Mouse (Mus musculus) midbrain, embryonic 11.5 days (tissue): ENCODE results near the gene Nfatc3. TPM values are rescaled to one million over a fixed set of nuclear protein-coding genes. Genes with fewer than 3 reads are reported as not detected.

Source experiments
- ATAC-seq: fragments of 200-750 bp; cut with Nextera tagmentation; 2 replicates; pipeline ENCODE4 v1.8.0; 2017; ENCODE audit warnings: moderate TSS enrichment, moderate library complexity; ENCODE audit not compliant: low FRiP score
- DNase-seq: peaks from one replicate; pipeline ENCODE4 v3.0.0; 2015; ENCODE audit warnings: low spot score; ENCODE audit errors: missing footprints
- H3K27ac ChIP-seq: fragments of 300-500 bp; sonication (generic); 2 replicates; pipeline ENCODE4 v1.5.1; 2014; ENCODE audit warnings: low read depth, low read length
- H3K27me3 ChIP-seq: fragments of 300-500 bp; sonication (generic); 2 replicates; pipeline ENCODE4 v1.6.1; 2014; ENCODE audit warnings: mild to moderate bottlenecking, low read length, moderate library complexity, mixed read lengths; ENCODE audit not compliant: control insufficient read depth, insufficient read depth
- H3K36me3 ChIP-seq: fragments of 300-500 bp; sonication (generic); 2 replicates; pipeline ENCODE4 v1.6.1; 2014; ENCODE audit warnings: mild to moderate bottlenecking, low read length, moderate library complexity, mixed read lengths; ENCODE audit not compliant: control insufficient read depth, insufficient read depth
- H3K4me1 ChIP-seq: fragments of 300-500 bp; sonication (generic); 2 replicates; pipeline ENCODE4 v1.6.1; 2014; ENCODE audit warnings: low read length; ENCODE audit not compliant: control insufficient read depth, insufficient read depth
- H3K4me2 ChIP-seq: fragments of 300-500 bp; sonication (generic); 2 replicates; pipeline ENCODE4 v1.6.1; 2014; ENCODE audit warnings: mild to moderate bottlenecking, moderate library complexity
- H3K4me3 ChIP-seq: fragments of 300-500 bp; sonication (generic); 2 replicates; pipeline ENCODE4 v1.5.1; 2014; ENCODE audit warnings: low read depth, low read length
- H3K9ac ChIP-seq: fragments of 300-500 bp; sonication (generic); 2 replicates; pipeline ENCODE4 v1.6.1; 2014; ENCODE audit warnings: low read length
- H3K9me3 ChIP-seq: fragments of 300-500 bp; sonication (generic); 2 replicates; pipeline ENCODE4 v1.6.1; 2016; ENCODE audit warnings: low read length; ENCODE audit not compliant: control insufficient read depth
- WGBS: fragments of 180-500 bp; shearing (Covaris S2); extraction: QIAGEN DNeasy Blood & Tissue Kit; methylation state at CpG from one replicate; pipeline ENCODE4 v1.1.7; 2014; 5-methylcytosine and 5-hydroxymethylcytosine counted together
- polyA plus RNA-seq: library from polyadenylated mRNA; unstranded; fragments of >200 nt; fragmentation: Nextera tagmentation; extraction: Ambion mirVana; gene quantifications from 2 replicates; pipeline ENCODE4 v1.2.1, GENCODE M21; 2014

Nfatc3 gene
- polyA plus RNA-seq, 1 experiment from 2014 or later, result 3.9 TPM

DNA sequence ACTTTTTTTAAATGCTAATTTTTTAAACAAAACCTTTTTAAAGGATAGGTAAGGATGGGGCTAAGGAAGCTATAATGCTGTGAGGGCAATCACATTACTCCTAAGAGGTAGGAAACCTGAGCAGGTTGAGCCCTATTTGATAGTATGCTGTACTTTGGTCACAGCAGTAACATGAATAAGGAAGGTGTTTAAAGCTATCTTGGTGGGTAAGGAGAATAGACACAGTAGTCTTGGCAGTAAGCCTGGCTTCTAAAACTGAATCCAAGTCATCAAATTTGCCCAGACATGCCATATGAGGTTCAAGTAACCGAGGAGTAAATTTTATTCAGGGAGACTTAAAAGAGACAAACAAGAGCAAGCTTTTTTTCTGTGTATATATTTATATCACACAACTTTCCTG, 10.9 kb downstream of the Nfatc3 start:
- no peak overlapping the region for H3K27ac ChIP-seq
- ATAC-seq, result no peak
- WGBS, result 81% methylated on average over 1 of the region's 1 CpGs

DNA sequence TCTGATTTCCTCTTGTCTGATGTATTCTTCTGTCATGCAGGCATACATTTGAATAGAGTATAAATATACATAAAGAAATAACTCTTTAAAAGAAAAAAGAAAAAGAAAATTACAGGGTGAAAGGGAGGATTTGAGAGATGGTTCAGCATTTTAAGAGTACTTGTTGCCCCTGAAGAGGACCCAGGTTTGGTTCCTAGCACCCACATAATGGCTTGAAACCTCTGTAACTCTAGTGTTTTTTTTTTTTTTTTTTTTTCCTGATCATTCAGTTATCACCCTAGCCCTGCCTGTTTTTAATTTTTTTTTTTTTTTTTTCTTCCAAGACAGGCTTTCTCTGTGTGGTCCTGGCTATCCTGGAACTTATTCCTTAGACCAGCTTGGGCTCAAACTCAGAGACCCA, 13.5 kb downstream of the Nfatc3 start:
- H3K4me1 ChIP-seq, result no peaks in the 10 kb centered on the region
- ATAC-seq (no peak), DNase-seq (peak; percentile 56)
- no peak overlapping the region for H3K27ac ChIP-seq
- H3K27me3 ChIP-seq, result no peaks in the 10 kb centered on the region
- H3K4me3 ChIP-seq, result no peak overlapping the region
- H3K36me3 ChIP-seq, result no peaks in the 10 kb centered on the region
- no peaks in the 10 kb centered on the region for H3K9me3 ChIP-seq
- H3K9ac ChIP-seq, result no peak overlapping the region
- no peak overlapping the region for H3K4me2 ChIP-seq

More for the DNA sequence above, 10.9 kb downstream of the Nfatc3 start:
- H3K27me3 ChIP-seq, result no peaks in the 10 kb centered on the region
- no peak for DNase-seq
- H3K36me3 ChIP-seq, result no peaks in the 10 kb centered on the region
- H3K4me2 ChIP-seq, result no peak overlapping the region
- H3K4me1 ChIP-seq, result no peaks in the 10 kb centered on the region
- no peak overlapping the region for H3K9ac ChIP-seq
- H3K4me3 ChIP-seq, result no peak overlapping the region
- H3K9me3 ChIP-seq, result no peaks in the 10 kb centered on the region

DNA sequence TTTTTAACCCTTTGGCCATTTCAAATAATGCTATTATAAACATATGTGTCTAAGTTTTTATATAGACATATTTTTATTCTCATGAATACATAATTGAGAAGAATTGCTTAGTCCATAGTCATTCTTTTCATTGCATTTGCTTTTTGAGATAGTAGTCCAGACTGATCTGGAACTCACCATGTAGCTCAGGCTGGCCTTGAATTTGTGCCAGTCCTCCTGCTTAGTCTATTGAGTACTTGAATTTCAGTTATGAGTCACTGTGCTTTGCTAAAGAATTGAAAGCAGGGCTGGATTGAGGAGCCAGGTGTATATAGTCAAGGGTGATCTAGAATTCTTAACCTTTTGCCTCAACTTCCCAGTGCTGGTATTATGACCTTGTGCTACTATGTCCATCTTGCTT, 15.6 kb downstream of the Nfatc3 start:
- Histone ChIP-seq H3K4me3 (no peak overlapping the region), H3K27ac (no peak overlapping the region), H3K9me3 (no peaks in the 10 kb centered on the region; the same call in 1 of the 2 replicates), H3K4me1 (no peaks in the 10 kb centered on the region), H3K27me3 (no peaks in the 10 kb centered on the region), H3K36me3 (peaks cover 4% of the 10 kb centered on the region; the same call in 1 of the 2 replicates), H3K9ac (no peak overlapping the region), H3K4me2 (no peak overlapping the region)
- ATAC-seq (no peak), DNase-seq (no peak)

DNA sequence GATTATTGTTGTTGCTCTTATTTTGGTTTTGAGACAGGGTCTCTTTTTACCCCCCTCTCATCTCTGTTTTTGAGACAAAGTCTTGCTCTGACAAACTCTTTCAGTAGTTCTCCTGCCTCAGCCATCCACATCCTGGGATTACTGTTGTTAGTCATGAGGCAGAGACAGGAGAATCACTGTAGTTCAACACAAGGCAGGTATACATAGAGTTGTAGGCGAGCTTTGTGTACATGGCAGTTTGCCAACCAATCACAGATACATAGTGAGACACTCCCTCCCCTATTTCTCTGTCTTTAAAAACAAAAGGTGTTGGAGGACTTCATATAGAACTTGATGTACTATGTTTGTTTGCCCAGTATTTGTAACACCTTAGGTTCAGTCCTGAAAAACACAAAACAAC, 16.0 kb downstream of the Nfatc3 start:
- Histone ChIP-seq H3K4me2 (no peak overlapping the region), H3K4me3 (no peak overlapping the region), H3K4me1 (no peaks in the 10 kb centered on the region), H3K27ac (no peak overlapping the region), H3K9ac (no peak overlapping the region), H3K27me3 (no peaks in the 10 kb centered on the region), H3K36me3 (peaks cover 4% of the 10 kb centered on the region), H3K9me3 (no peaks in the 10 kb centered on the region; the same call in 1 of the 2 replicates)
- 93% methylated on average over 1 of the region's 1 CpGs for WGBS
- ATAC-seq (no peak), DNase-seq (peak; percentile 6)

DNA sequence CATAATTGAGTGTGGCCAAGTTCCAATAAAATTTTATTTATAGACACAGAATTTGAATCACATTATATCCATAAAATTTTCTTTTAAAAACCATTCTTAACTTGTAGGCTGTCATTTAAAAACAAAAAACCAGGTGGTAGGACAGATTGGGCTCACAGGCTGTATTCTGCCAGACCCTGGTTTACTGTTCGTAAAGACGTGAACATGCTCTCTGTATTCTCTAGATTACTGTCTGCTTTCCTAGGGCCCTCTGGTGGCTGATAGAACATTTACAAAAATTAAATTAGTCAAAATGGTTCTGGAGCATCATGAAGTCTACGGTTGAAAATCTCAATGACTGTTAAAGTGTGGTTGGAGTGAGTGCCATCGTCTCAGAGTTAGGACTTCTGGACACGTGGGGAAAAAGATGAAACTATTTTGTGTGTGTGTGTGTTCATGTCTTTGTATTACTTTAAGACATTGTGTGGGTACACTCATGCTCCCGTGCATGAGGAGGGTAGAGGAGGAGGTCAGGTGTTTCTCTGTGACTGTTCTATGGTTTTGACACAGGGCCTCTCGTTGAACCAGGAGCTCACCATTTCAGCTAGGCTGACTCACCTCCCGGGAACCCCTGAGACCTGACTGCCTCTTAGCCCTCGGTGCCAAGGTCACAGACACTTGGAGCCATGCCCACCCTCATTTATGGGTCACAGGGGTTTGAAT, 16.7 kb downstream of the Nfatc3 start:
- Histone ChIP-seq H3K4me2 (no peak overlapping the region), H3K9me3 (no peaks in the 10 kb centered on the region; the same call in 1 of the 2 replicates), H3K27me3 (no peaks in the 10 kb centered on the region), H3K9ac (no peak overlapping the region), H3K36me3 (peaks cover 4% of the 10 kb centered on the region), H3K27ac (no peak overlapping the region), H3K4me1 (no peaks in the 10 kb centered on the region), H3K4me3 (no peak overlapping the region)
- peak; percentile 75 for DNase-seq
- ATAC-seq, result no peak
- 93% methylated on average over 9 of the region's 9 CpGs for WGBS

DNA sequence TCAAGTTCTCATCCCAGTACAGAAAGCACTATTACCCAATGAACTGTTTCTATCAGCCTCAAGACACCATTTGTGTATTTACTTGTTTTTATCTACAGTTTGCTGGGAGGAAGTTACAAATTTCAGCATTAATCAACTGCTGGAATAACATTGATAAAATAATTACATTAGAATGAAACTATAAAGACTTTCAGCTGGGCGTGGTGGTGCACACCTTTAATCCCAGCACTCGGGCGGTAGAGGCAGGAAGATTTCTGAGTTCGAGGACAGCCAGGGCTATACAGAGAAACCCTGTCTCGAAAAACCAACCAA, 17.2 kb downstream of the Nfatc3 start:
- H3K4me2 ChIP-seq, result no peak overlapping the region
- H3K36me3 ChIP-seq, result peaks cover 4% of the 10 kb centered on the region
- no peak overlapping the region for H3K27ac ChIP-seq
- no peaks in the 10 kb centered on the region for H3K4me1 ChIP-seq
- no peak overlapping the region for H3K4me3 ChIP-seq
- no peaks in the 10 kb centered on the region for H3K27me3 ChIP-seq
- ATAC-seq (no peak), DNase-seq (peak; percentile 19)
- H3K9ac ChIP-seq, result no peak overlapping the region
- WGBS, result 97% methylated on average over 5 of the region's 5 CpGs
- H3K9me3 ChIP-seq, result no peaks in the 10 kb centered on the region; the same call in 1 of the 2 replicates

DNA sequence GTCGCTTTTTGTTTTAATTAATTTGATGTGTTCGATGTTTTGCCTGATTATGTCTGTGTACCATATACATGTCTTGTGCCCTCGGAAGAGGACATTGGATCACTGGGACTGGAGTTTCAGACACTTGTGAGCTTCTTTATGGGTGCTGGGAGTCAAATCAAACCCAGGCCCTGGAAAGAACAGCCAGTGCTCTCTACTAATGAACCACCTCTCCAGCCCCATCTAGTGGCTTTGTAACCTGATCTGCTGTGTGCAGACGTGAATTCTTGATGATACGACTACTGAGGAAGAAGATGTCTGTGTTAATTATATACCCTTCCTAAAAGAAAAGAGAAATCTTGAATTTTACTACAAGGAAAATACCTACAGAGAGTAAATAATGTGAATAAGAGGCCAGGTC, 18.0 kb downstream of the Nfatc3 start:
- no peaks in the 10 kb centered on the region for H3K4me1 ChIP-seq
- peaks cover 4% of the 10 kb centered on the region for H3K36me3 ChIP-seq
- DNase-seq (peak; percentile 82), ATAC-seq (no peak)
- no peak overlapping the region for H3K4me3 ChIP-seq
- WGBS, result 83% methylated on average over 5 of the region's 5 CpGs
- H3K9me3 ChIP-seq, result no peaks in the 10 kb centered on the region; the same call in 1 of the 2 replicates
- H3K27ac ChIP-seq, result no peak overlapping the region
- H3K9ac ChIP-seq, result no peak overlapping the region
- H3K27me3 ChIP-seq, result no peaks in the 10 kb centered on the region
- no peak overlapping the region for H3K4me2 ChIP-seq

DNA sequence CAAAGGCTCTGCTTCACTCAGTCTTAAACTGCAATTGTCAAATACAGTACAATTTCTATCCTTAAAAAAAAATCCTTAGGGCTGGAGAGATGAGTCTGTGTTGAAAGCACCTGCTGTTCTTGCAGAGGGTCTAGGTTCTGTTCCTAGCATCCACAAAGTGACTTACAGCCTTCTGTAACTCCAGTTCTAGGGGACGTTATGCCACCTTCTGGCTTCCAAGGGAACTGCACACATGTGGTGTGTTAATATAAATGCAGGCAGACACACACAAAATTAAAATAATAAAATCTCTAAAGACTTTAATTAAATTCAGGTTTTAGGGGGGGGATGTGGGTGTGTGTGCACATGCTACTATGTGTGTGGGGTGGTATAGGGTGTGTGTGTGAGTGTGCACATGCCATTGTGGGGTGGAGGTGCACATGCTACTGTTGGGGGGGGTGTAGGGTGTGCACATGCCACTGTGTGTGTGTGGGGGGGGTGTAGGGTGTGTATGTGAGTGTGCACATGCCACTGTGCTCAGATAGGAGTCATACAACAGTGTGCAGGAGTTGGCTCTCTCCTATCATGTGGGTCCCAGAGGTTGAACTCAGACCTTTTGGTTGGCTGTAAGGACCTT, 18.9 kb downstream of the Nfatc3 start:
- ATAC-seq, result no peak
- no peak overlapping the region for H3K4me2 ChIP-seq
- 91% methylated on average over 1 of the region's 1 CpGs for WGBS
- no peaks in the 10 kb centered on the region; the same call in 1 of the 2 replicates for H3K9me3 ChIP-seq
- no peaks in the 10 kb centered on the region for H3K27me3 ChIP-seq
- no peak overlapping the region for H3K27ac ChIP-seq
- H3K4me3 ChIP-seq, result no peak overlapping the region
- no peak overlapping the region for H3K9ac ChIP-seq
- no peaks in the 10 kb centered on the region for H3K4me1 ChIP-seq
- DNase-seq, result peak; percentile 49
- H3K36me3 ChIP-seq, result peaks cover 4% of the 10 kb centered on the region

DNA sequence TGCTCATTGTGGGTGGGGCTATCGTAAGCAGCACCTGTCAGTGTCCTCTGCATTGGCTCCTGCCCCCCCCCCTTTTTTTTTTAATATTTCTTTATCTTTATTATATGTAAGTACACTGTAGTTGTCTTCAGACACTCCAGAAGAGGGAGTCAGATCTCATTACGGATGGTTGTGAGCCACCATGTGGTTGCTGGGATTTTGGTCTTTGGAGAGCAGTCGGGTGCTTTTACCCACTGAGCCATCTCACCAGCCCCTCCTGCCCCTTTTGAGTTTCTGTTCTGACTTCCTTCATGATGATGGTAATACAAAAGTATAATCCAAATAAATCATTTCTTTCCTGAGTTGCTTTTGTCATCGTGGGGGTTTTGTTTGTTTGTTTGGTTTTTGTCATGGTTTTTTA, 43.7 kb downstream of the Nfatc3 start:
- Histone ChIP-seq H3K4me2 (no peak overlapping the region), H3K9me3 (no peaks in the 10 kb centered on the region), H3K27ac (no peak overlapping the region), H3K9ac (no peak overlapping the region), H3K4me1 (no peaks in the 10 kb centered on the region), H3K27me3 (no peaks in the 10 kb centered on the region), H3K4me3 (no peak overlapping the region), H3K36me3 (peaks cover 6% of the 10 kb centered on the region)
- WGBS, result 93% methylated on average over 4 of the region's 4 CpGs
- no peak for ATAC-seq
- DNase-seq, result no peak
